In genomic region chr7:142610627-142611406, GRCm38 (mm10) we compare ENCODE assay signal across 8 mouse cellular contexts. TPM values are rescaled to one million over a fixed set of nuclear protein-coding genes. Genes with fewer than 3 reads are reported as not detected.
A peak's percentile ranks its signal among the peaks of the same experiment; 100 is the strongest.
DNase-seq lines count a peak whose midpoint lies in the region; ATAC-seq lines count a peak whose summit lies in the region.

No protein-coding gene starts in this region.

- H3K27me3 ChIP-seq in forebrain, embryonic 10.5 days (ENCODE audit: poor library complexity, severe bottlenecking): no peaks in the 10 kb centered on the region

- H3K36me3 ChIP-seq in forebrain, embryonic 10.5 days (replicated peaks): no peaks in the 10 kb centered on the region

- WGBS in forebrain, embryonic 10.5 days: under 1% methylated on average over 12 of the region's 12 CpGs

- no peaks in the 10 kb centered on the region for H3K9me3 ChIP-seq in forebrain, embryonic 10.5 days

- peak overlapping the region; percentile 89 for H3K27ac ChIP-seq in forebrain, embryonic 10.5 days

- peak; percentile 87 for DNase-seq in MEL-GATA-1-ER (ENCODE audit: extremely low read depth, low read depth)
- DNase-seq in brain, adult 2 months (ENCODE audit: low read depth, low spot score): peak; percentile 38
- DNase-seq in forebrain, embryonic 10.5 days (ENCODE audit: extremely low spot score, low spot score): peak; percentile 79
- DNase-seq in layer of hippocampus, postnatal 36 days: peak; percentile 47 to 51
- DNase-seq in lung, postnatal 36 days: peak; percentile 27
- peak; percentile 26 for DNase-seq in right cerebral cortex, postnatal 25 days
- DNase-seq in T-cell, adult 2 months (ENCODE audit: low spot score): no peak

- peaks cover 39% of the 10 kb centered on the region for H3K4me1 ChIP-seq in forebrain, embryonic 10.5 days

- peak; percentile 52 to 63; a peak in 2 of 4 replicates for ATAC-seq in hematopoietic stem cell, adult 5-6 weeks (replicated peaks in 1 of 2; ENCODE audit: insufficient read depth in 1 of 2, low FRiP score in 2 of 2, low TSS enrichment in 1 of 2, low read depth in 1 of 2, poor library complexity in 2 of 2, severe bottlenecking in 2 of 2)

- peak overlapping the region; percentile 36 for H3K4me3 ChIP-seq in forebrain, embryonic 10.5 days

RNA-seq across cellular contexts. Expression of gene Igf2, which starts 55.8 kb away (rescaled TPM):
- 126 and 132 TPM in 2 replicates for polyA plus RNA-seq in forebrain, embryonic 10.5 days (2016; fragmentation: Nextera tagmentation; extraction: Ambion mirVana)
- total RNA-seq in hematopoietic stem cell, adult 5-6 weeks (2017): not detected in 2 replicates
- total RNA-seq in layer of hippocampus, postnatal 36 days (2021): 100 to 1,000 TPM in 1 of 2 experiments, 10 to 100 TPM in 1; 61.7 to 106 TPM

RNA-seq across cellular contexts. Expression of gene Gm49394, which starts 58.9 kb away (rescaled TPM):
- polyA plus RNA-seq in forebrain, embryonic 10.5 days (2016; fragmentation: Nextera tagmentation; extraction: Ambion mirVana): not detected in 2 replicates
- not detected in 2 replicates for total RNA-seq in hematopoietic stem cell, adult 5-6 weeks (2017)
- total RNA-seq in layer of hippocampus, postnatal 36 days (2021): under 1 TPM in 1 of 2 experiments, not detected in 1; 0.32 TPM

Comparison
In these comparisons a context has a peak if more than half of its experiments do, and no peak if none do; other contexts are left out.
1. RNA of gene Igf2, which starts 55.8 kb away (total RNA-seq): 61.7 to 106 TPM in layer of hippocampus, postnatal 36 days; not detected in hematopoietic stem cell, adult 5-6 weeks; every median in the first group is over 10 times any median in the second.